Mouse (Mus musculus) heart, embryonic 14.5 days (tissue): ENCODE measurements at regions not wholly inside any gene's neighbourhood (a gene's known extent, or its start where the extent isn't known, plus 50 kb on each side); places are given as distances from the start of the nearest gene placed in this dataset.

Source experiments
- ATAC-seq: fragments of 200-750 bp; cut with Nextera tagmentation; 2 replicates; pipeline ENCODE4 v1.8.0; 2017; ENCODE audit warnings: low read depth, moderate TSS enrichment; ENCODE audit not compliant: insufficient number of reproducible peaks, insufficient read depth, low FRiP score
- H3K27ac ChIP-seq, 2 experiments: fragments of 200-500 bp in 1 of 2; fragments of 300-500 bp in 1 of 2; sonication (generic) in 1 of 2; replicated peaks in 1 of 2; 2 replicates each; pipeline ENCODE4 v1.5.1; 2012 to 2014; ENCODE audit warnings: low read depth in 2 of 2, low read length in 2 of 2, control low read depth in 1 of 2, mild to moderate bottlenecking in 1 of 2, mixed read lengths in 1 of 2; ENCODE audit not compliant: control insufficient read depth in 1 of 2, insufficient read depth in 1 of 2
- H3K27me3 ChIP-seq: fragments of 300-500 bp; sonication (generic); 2 replicates; pipeline ENCODE4 v1.6.1; 2014; ENCODE audit warnings: mild to moderate bottlenecking, low read length, control low read depth; ENCODE audit not compliant: control insufficient read depth, insufficient read depth
- H3K36me3 ChIP-seq: fragments of 300-500 bp; sonication (generic); 2 replicates; pipeline ENCODE4 v1.6.1; 2014; ENCODE audit warnings: mild to moderate bottlenecking, control low read depth, low read length, mixed read lengths; ENCODE audit not compliant: control insufficient read depth, insufficient read depth
- H3K4me1 ChIP-seq, 2 experiments: fragments of 200-500 bp in 1 of 2; fragments of 300-500 bp in 1 of 2; sonication (generic) in 1 of 2; 2 replicates each; pipeline ENCODE4 v1.6.1; 2012 to 2014; ENCODE audit warnings: low read length in 2 of 2, control low read depth in 1 of 2, mixed read lengths in 1 of 2; ENCODE audit not compliant: control insufficient read depth in 2 of 2, insufficient read depth in 2 of 2
- H3K4me2 ChIP-seq: fragments of 300-500 bp; sonication (generic); 2 replicates; pipeline ENCODE4 v1.6.1; 2014; ENCODE audit warnings: mild to moderate bottlenecking, low read length
- H3K4me3 ChIP-seq, 2 experiments: fragments of 200-500 bp in 1 of 2; fragments of 300-500 bp in 1 of 2; sonication (generic) in 1 of 2; 2 replicates each; pipeline ENCODE4 v1.5.1; 2012 to 2014; ENCODE audit warnings: low read length in 2 of 2, mild to moderate bottlenecking in 2 of 2, control low read depth in 1 of 2, low read depth in 1 of 2, moderate library complexity in 1 of 2; ENCODE audit not compliant: control insufficient read depth in 1 of 2, insufficient read depth in 1 of 2
- H3K9ac ChIP-seq: fragments of 300-500 bp; sonication (generic); 2 replicates; pipeline ENCODE4 v1.6.1; 2014; ENCODE audit warnings: mild to moderate bottlenecking, low read length
- H3K9me3 ChIP-seq: fragments of 300-500 bp; sonication (generic); 2 replicates; pipeline ENCODE4 v1.6.1; 2016; ENCODE audit warnings: low read length, control low read depth; ENCODE audit not compliant: control insufficient read depth
- WGBS: fragments of 180-500 bp; shearing (Covaris S2); extraction: QIAGEN DNeasy Blood & Tissue Kit; methylation state at CpG from one replicate; pipeline ENCODE4 v1.1.7; 2014; 5-methylcytosine and 5-hydroxymethylcytosine counted together

DNA sequence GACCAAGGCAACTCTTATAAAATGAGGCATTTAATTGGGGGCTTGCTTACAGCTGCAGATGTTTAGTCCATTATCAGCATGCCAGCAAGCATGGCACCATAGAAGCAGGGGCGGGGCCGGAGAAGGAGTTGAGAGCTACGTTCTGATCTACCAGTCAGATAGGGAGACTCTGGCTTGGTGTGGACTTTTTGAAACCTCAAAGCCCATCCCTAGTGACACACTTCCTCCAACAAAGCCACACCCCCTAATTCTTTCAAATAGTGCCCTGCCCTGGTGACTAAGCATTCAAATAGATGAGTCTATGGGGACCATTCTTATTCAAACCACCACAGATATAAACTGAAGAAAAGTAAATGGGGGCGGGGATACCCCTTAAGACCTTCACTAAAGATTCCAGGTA lies 215.4 kb downstream of the Gadd45g start:
- WGBS: 88% methylated on average over 4 of the region's 4 CpGs
- no peak overlapping the region for H3K27ac ChIP-seq

DNA sequence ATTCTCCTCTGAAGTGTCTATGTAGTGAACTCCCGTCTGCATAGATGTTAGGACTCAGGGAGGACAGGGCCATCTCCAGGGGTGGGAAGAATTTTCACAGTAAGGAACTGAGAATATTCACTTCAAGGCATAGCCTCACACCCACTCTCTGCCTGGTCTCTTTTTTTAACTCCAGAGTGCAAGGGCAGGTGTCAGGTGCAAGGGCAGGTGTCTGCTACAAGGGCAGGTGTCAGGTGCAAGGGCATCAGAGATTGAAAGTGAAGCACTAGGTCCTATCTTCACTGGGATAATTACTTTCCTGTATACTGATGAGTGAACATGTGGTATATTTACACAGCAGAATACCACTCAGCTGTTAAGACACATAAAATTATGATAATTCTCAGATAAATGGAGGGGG lies 216.1 kb downstream of the Gadd45g start:
- Histone ChIP-seq H3K4me1 (peaks cover 13 to 14% of the 10 kb centered on the region in 2 experiments), H3K9me3 (no peaks in the 10 kb centered on the region), H3K4me3 (no peak overlapping the region), H3K9ac (no peak overlapping the region), H3K4me2 (no peak overlapping the region), H3K27me3 (no peaks in the 10 kb centered on the region), H3K27ac (no peak overlapping the region), H3K36me3 (no peaks in the 10 kb centered on the region)
- ATAC-seq: no peak
- WGBS: 78% methylated on average over 1 of the region's 1 CpGs

More for the DNA sequence above, 215.4 kb downstream of the Gadd45g start:
- no peak overlapping the region for H3K4me3 ChIP-seq
- H3K27me3 ChIP-seq: no peaks in the 10 kb centered on the region
- H3K9ac ChIP-seq: no peak overlapping the region
- ATAC-seq: no peak
- no peaks in the 10 kb centered on the region for H3K9me3 ChIP-seq
- no peak overlapping the region for H3K4me2 ChIP-seq
- peaks cover 6 to 7% of the 10 kb centered on the region in 2 experiments for H3K4me1 ChIP-seq
- H3K36me3 ChIP-seq: no peaks in the 10 kb centered on the region

DNA sequence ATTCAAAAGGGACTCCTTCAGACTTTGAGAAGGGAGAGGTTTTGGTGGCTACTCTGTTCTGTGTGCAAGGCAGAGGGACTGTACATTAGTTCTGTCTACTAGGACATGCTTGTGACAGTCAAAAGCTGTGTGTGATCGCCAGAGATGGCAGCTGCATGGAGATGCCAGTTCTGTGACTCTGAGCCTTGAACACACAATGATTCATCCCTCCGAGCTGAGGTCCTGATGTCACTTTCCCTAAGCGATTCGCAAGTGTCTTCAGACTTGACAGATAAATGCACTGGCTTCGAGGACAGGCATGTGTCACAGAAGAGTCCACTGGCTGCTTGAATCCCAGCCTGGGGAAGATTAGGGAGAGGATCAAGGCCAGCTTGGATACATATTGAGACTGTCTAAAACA lies 218.8 kb downstream of the Gadd45g start:
- 76% methylated on average over 5 of the region's 5 CpGs for WGBS
- no peak overlapping the region for H3K9ac ChIP-seq

DNA sequence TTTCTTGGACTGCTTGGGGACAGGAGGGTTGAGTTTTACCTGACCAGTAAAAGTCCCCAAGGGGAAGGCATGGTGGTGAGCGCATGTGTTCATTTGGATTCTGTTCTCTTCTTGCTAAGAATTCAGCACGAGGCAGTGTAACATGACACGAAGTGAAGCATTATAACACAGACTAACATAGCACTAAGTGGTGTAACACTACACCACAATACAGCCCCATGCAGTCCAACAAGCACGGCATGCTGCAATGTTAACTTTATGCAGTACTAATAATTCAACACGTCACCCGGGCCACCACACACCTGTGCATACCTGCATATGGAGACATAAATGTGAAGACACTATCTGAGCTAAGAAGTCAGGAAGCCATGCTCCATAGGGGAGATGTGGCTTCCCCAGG lies 219.2 kb downstream of the Gadd45g start:
- no peak for ATAC-seq
- no peaks in the 10 kb centered on the region for H3K9me3 ChIP-seq
- H3K4me2 ChIP-seq: no peak overlapping the region
- H3K27me3 ChIP-seq: no peaks in the 10 kb centered on the region
- no peak overlapping the region for H3K27ac ChIP-seq
- peaks cover 24 to 31% of the 10 kb centered on the region in 2 experiments for H3K4me1 ChIP-seq
- no peak overlapping the region for H3K9ac ChIP-seq
- H3K36me3 ChIP-seq: no peaks in the 10 kb centered on the region
- no peak overlapping the region for H3K4me3 ChIP-seq
- WGBS: 85% methylated on average over 6 of the region's 6 CpGs

More for the DNA sequence above, 218.8 kb downstream of the Gadd45g start:
- H3K9me3 ChIP-seq: no peaks in the 10 kb centered on the region
- no peak overlapping the region for H3K4me2 ChIP-seq
- no peaks in the 10 kb centered on the region for H3K27me3 ChIP-seq
- H3K4me1 ChIP-seq: peaks cover 24 to 31% of the 10 kb centered on the region in 2 experiments
- no peaks in the 10 kb centered on the region for H3K36me3 ChIP-seq
- ATAC-seq: no peak
- H3K4me3 ChIP-seq: no peak overlapping the region
- no peak overlapping the region for H3K27ac ChIP-seq

DNA sequence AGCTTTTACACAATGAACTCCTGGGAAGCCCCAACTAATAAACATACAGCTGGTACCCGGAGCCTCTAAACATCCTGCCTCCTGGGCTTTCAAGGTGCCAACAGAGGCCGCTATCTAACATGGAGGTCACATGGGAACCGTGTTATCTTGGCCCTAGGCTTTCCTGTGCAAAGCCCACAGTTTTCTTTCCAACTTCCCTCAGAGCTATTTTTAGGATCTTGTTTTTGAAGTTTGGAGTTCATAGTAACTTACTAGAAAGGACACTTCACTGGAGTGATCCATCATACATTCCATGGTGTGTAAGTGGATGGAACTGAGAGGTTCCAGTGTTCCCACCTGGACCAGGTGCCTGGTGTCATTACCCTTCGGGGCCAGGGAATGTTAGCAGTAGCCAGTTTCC lies 220.6 kb downstream of the Gadd45g start:
- Histone ChIP-seq H3K4me2 (0 out of 2 replicates have a peak overlapping the region, but pooled peaks have one; percentile 13), H3K4me1 (peaks cover 24 to 31% of the 10 kb centered on the region in 2 experiments), H3K4me3 (no peak overlapping the region), H3K9ac (no peak overlapping the region), H3K27ac (peak overlapping the region; percentile 43 to 64), H3K9me3 (no peaks in the 10 kb centered on the region), H3K36me3 (no peaks in the 10 kb centered on the region), H3K27me3 (no peaks in the 10 kb centered on the region)
- ATAC-seq: no peak
- 20% methylated on average over 4 of the region's 4 CpGs for WGBS

DNA sequence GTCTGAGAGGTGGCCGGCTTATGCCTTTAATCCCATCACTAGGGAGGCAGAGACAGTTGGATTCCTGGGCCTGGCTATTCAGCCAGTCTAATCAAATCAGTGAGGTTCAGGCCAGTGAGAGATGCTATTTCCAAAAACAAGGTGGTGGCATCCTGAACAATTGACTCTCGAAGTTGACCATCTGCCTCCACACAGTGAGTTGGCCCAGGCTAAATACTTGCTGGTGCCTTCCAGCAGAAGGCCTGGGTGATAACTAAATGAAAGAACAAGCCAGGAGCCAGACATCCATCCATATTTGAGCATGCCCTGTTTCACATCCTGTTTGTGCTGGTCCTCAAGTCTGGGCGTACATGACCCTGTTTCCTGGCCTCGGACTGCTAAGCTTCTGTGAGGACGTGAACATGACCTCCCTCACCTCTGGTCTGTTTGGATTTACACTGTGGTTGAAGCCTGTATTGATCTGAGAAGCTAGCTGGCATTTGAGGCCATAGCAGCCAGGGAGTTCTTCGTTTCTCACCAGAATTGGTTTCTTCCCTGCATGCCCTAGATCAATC lies 222.5 kb downstream of the Gadd45g start:
- Histone ChIP-seq H3K4me3 (no peak overlapping the region), H3K36me3 (no peaks in the 10 kb centered on the region), H3K9ac (no peak overlapping the region), H3K9me3 (no peaks in the 10 kb centered on the region), H3K4me2 (no peak overlapping the region), H3K27me3 (no peaks in the 10 kb centered on the region), H3K27ac (no peak overlapping the region), H3K4me1 (peaks cover 24 to 31% of the 10 kb centered on the region in 2 experiments)
- 73% methylated on average over 6 of the region's 6 CpGs for WGBS
- ATAC-seq: no peak

DNA sequence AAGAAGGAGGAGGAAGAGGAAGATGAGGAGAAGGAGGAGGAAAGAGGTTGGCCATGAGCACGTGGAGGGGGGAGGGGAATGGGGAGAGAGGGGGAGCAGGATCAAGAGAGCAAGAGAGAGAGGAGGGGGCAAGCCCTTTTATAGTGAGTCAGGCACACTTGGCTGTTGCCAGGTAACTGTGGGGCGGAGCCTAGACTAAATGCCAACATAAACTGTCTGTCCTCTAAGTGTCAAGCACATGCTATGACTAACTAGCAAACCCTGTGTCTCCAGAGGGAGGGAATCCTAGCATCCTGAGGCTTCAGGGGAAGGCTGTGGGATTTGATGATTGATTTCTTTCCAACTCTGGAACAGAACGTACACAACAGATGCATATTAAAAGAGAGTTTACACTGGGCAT lies 223.2 kb downstream of the Gadd45g start:
- no peaks in the 10 kb centered on the region for H3K9me3 ChIP-seq
- H3K27ac ChIP-seq: no peak overlapping the region
- no peak overlapping the region for H3K4me2 ChIP-seq
- no peak overlapping the region for H3K9ac ChIP-seq
- no peak overlapping the region for H3K4me3 ChIP-seq
- ATAC-seq: no peak
- 68% methylated on average over 3 of the region's 3 CpGs for WGBS
- H3K36me3 ChIP-seq: no peaks in the 10 kb centered on the region
- H3K4me1 ChIP-seq: peaks cover 24 to 31% of the 10 kb centered on the region in 2 experiments
- no peaks in the 10 kb centered on the region for H3K27me3 ChIP-seq
